Mouse (Mus musculus): ENCODE results near the gene Chfr. TPM values are rescaled to one million over a fixed set of nuclear protein-coding genes. Genes with fewer than 3 reads are reported as not detected.
"Not testable (repeated sequence)": the region's sequence is repeated elsewhere in the genome, so short reads cannot be mapped to it uniquely, and the experiment has no call there.

Gene Chfr
- total RNA-seq, 1 experiment: 40.2 TPM

GRCm38 (mm10) chr5:110108305-110108628 is 27.4 kb upstream of the Chfr start:
- in situ Hi-C loops (cut with MboI; ENCODE audit: low sequenced_read_pairs in 2 of 2, unreplicated experiment in 2 of 2): no loop called here

GRCm38 (mm10) chr5:110109991-110110441 is 25.6 kb upstream of the Chfr start, which contains the start of gene Zfp605:
TSS of gene Zfp605 (plus strand) at chr5:110110092.
- H3K9ac ChIP-seq (ENCODE audit: insufficient read depth, low read depth, low read length, poor library complexity, severe bottlenecking): peak within 1 kb of the TSS; percentile 79
- TF ChIP-seq CHD2 (IDR thresholded peaks at IDR 0.05; ENCODE audit: low read depth, low read length): 0 out of 2 replicates have a peak, but pooled peaks have one; percentile 34
- no peak for TF ChIP-seq ZC3H11A (IDR thresholded peaks at IDR 0.05; ENCODE audit: borderline replicate concordance, low read depth, low read length)
- TF ChIP-seq HCFC1 (IDR thresholded peaks at IDR 0.05; ENCODE audit: borderline replicate concordance, insufficient read depth, low read length): peak; percentile 92
- TF ChIP-seq MAFK (IDR thresholded peaks at IDR 0.05; ENCODE audit: insufficient read depth, low read depth, low read length): no peak
- TF ChIP-seq ZNF384 (IDR thresholded peaks at IDR 0.05; ENCODE audit: low read depth, low read length): no peak
- in situ Hi-C loops (cut with MboI; ENCODE audit: low sequenced_read_pairs in 2 of 2, unreplicated experiment in 2 of 2): no loop called here
- H3K4me1 ChIP-seq (ENCODE audit: control insufficient read depth in 2 of 2, insufficient read depth in 2 of 2, low read length in 2 of 2, poor library complexity in 1 of 2): peaks cover 0 to 14% of the 10 kb centered on the region in 2 experiments; a peak in 2 of 4 replicates
- no peaks in the 10 kb centered on the region for H3K9me3 ChIP-seq (ENCODE audit: control insufficient read depth, insufficient read depth, low read depth, low read length)
- peak within 1 kb of the TSS; percentile 67 for H3K27ac ChIP-seq (ENCODE audit: insufficient read depth, low read depth, low read length, poor library complexity, severe bottlenecking)
- H3K4me3 ChIP-seq (ENCODE audit: insufficient read depth in 1 of 2, low read depth in 1 of 2, low read length in 2 of 2, poor library complexity in 1 of 2, severe bottlenecking in 1 of 2): peak within 1 kb of the TSS; percentile 69 to 93
- peaks cover 19% of the 10 kb centered on the region for H3K36me3 ChIP-seq (ENCODE audit: control insufficient read depth, insufficient read depth, low read length, poor library complexity, severe bottlenecking)
- peak; percentile 93 for DNase-seq (ENCODE audit: low read depth, low spot score)

More at GRCm38 (mm10) chr5:110108305-110108628, 27.4 kb upstream of the Chfr start:
- Histone ChIP-seq H3K9me3 (ENCODE audit: control insufficient read depth, insufficient read depth, low read depth, low read length) (no peaks in the 10 kb centered on the region), H3K9ac (ENCODE audit: insufficient read depth, low read depth, low read length, poor library complexity, severe bottlenecking) (no peak overlapping the region), H3K36me3 (ENCODE audit: control insufficient read depth, insufficient read depth, low read length, poor library complexity, severe bottlenecking) (peaks cover 37% of the 10 kb centered on the region), H3K4me3 (ENCODE audit: insufficient read depth in 1 of 2, low read depth in 1 of 2, low read length in 2 of 2, poor library complexity in 1 of 2, severe bottlenecking in 1 of 2) (peak overlapping the region in 1 of 2 experiments; percentile 83; a peak in 2 of 4 replicates), H3K4me1 (ENCODE audit: control insufficient read depth in 2 of 2, insufficient read depth in 2 of 2, low read length in 2 of 2, poor library complexity in 1 of 2) (peaks cover 0 to 25% of the 10 kb centered on the region in 2 experiments; a peak in 2 of 4 replicates), H3K27ac (ENCODE audit: insufficient read depth, low read depth, low read length, poor library complexity, severe bottlenecking) (no peak overlapping the region; the same call in 1 of the 2 replicates)
- no peak for DNase-seq (ENCODE audit: low read depth, low spot score)
- no peak for TF ChIP-seq CHD2 (IDR thresholded peaks at IDR 0.05; ENCODE audit: low read depth, low read length)
- TF ChIP-seq MAFK (IDR thresholded peaks at IDR 0.05; ENCODE audit: insufficient read depth, low read depth, low read length): no peak
- no peak for TF ChIP-seq HCFC1 (IDR thresholded peaks at IDR 0.05; ENCODE audit: borderline replicate concordance, insufficient read depth, low read length)
- no peak for TF ChIP-seq ZNF384 (IDR thresholded peaks at IDR 0.05; ENCODE audit: low read depth, low read length)
- no peak for TF ChIP-seq ZC3H11A (IDR thresholded peaks at IDR 0.05; ENCODE audit: borderline replicate concordance, low read depth, low read length)

DNA sequence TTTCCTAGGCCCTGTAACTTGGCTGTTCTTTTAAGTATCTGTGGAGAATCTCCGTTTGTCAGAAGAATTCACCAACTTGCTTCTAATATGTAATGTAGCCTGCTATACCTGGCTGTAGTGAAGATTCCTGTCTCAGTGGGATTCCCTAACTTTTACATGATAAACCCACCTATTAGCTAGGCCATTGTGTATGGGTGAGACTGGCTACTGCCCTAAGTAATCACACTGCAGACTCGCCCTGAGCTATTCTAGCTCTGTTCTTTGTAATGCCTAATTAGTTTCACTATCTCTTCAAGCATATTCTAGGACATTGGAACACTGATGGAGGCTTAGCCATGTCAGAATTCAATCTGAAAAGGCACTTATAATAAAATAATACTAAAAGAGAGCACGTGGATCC is 13.3 kb upstream of the Chfr start:
- H3K9me3 ChIP-seq (ENCODE audit: control insufficient read depth, insufficient read depth, low read depth, low read length); H3K4me3 ChIP-seq (ENCODE audit: insufficient read depth in 1 of 2, low read depth in 1 of 2, low read length in 2 of 2, poor library complexity in 1 of 2, severe bottlenecking in 1 of 2); H3K9ac ChIP-seq (ENCODE audit: insufficient read depth, low read depth, low read length, poor library complexity, severe bottlenecking); H3K4me1 ChIP-seq (ENCODE audit: control insufficient read depth in 2 of 2, insufficient read depth in 2 of 2, low read length in 2 of 2, poor library complexity in 1 of 2); H3K36me3 ChIP-seq (ENCODE audit: control insufficient read depth, insufficient read depth, low read length, poor library complexity, severe bottlenecking); in situ Hi-C loops (cut with MboI; ENCODE audit: low sequenced_read_pairs in 2 of 2, unreplicated experiment in 2 of 2); DNase-seq (ENCODE audit: low read depth, low spot score): not testable (repeated sequence)
- H3K27ac ChIP-seq (ENCODE audit: insufficient read depth, low read depth, low read length, poor library complexity, severe bottlenecking): peak overlapping the region; percentile 63; the same call in 1 of the 2 replicates

- Histone ChIP-seq H3K9ac (ENCODE audit: insufficient read depth, low read depth, low read length, poor library complexity, severe bottlenecking) (peak overlapping the region; percentile 74), H3K9me3 (ENCODE audit: control insufficient read depth, insufficient read depth, low read depth, low read length) (peaks cover 29% of the 10 kb centered on the region), H3K27ac (ENCODE audit: insufficient read depth, low read depth, low read length, poor library complexity, severe bottlenecking) (no peak overlapping the region), H3K4me1 (ENCODE audit: control insufficient read depth in 2 of 2, insufficient read depth in 2 of 2, low read length in 2 of 2, poor library complexity in 1 of 2) (no peaks in the 10 kb centered on the region; a peak in 1 of 4 replicates), H3K36me3 (ENCODE audit: control insufficient read depth, insufficient read depth, low read length, poor library complexity, severe bottlenecking) (no peaks in the 10 kb centered on the region; the same call in 1 of the 2 replicates), H3K4me3 (ENCODE audit: insufficient read depth in 1 of 2, low read depth in 1 of 2, low read length in 2 of 2, poor library complexity in 1 of 2, severe bottlenecking in 1 of 2) (peak overlapping the region; percentile 91 to 93)
- DNase-seq (ENCODE audit: low read depth, low spot score): no peak
- TF ChIP-seq ZNF384 (IDR thresholded peaks at IDR 0.05; ENCODE audit: low read depth, low read length) (no peak), MAFK (IDR thresholded peaks at IDR 0.05; ENCODE audit: insufficient read depth, low read depth, low read length) (no peak), ZC3H11A (IDR thresholded peaks at IDR 0.05; ENCODE audit: borderline replicate concordance, low read depth, low read length) (no peak), HCFC1 (IDR thresholded peaks at IDR 0.05; ENCODE audit: borderline replicate concordance, insufficient read depth, low read length) (no peak), CHD2 (IDR thresholded peaks at IDR 0.05; ENCODE audit: low read depth, low read length) (no peak)
- in situ Hi-C loops (cut with MboI; ENCODE audit: low sequenced_read_pairs in 2 of 2, unreplicated experiment in 2 of 2): no loop called here
Observed at GRCm38 (mm10) chr5:110136087-110136464, 434 bp downstream of the Chfr start.

DNA sequence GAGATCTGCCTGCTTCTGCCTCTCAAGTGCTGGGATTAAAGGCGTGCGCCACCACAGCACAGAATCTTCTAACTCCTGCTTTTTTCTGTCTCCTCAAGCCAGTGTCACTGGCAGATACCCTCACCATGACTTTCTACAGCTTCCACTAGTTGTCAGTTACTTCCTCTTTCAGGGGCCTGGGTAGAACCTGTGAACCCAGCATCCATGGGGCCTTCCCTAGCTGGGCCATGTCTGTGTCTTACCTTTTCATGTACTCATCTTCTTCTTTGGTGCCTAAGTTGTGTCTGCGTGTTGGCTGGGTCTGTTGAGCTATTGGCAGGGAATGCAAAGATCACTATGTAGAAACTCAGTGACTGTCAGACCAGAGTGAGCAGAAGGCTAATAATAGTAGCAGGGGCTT is 2.2 kb downstream of the Chfr start:
- in situ Hi-C loops (cut with MboI; ENCODE audit: low sequenced_read_pairs in 2 of 2, unreplicated experiment in 2 of 2): no loop called here
- H3K36me3 ChIP-seq (ENCODE audit: control insufficient read depth, insufficient read depth, low read length, poor library complexity, severe bottlenecking): no peaks in the 10 kb centered on the region
- no peak overlapping the region for H3K4me3 ChIP-seq (ENCODE audit: insufficient read depth in 1 of 2, low read depth in 1 of 2, low read length in 2 of 2, poor library complexity in 1 of 2, severe bottlenecking in 1 of 2)
- no peak overlapping the region for H3K9ac ChIP-seq (ENCODE audit: insufficient read depth, low read depth, low read length, poor library complexity, severe bottlenecking)
- H3K27ac ChIP-seq (ENCODE audit: insufficient read depth, low read depth, low read length, poor library complexity, severe bottlenecking): no peak overlapping the region
- peaks cover 22% of the 10 kb centered on the region for H3K9me3 ChIP-seq (ENCODE audit: control insufficient read depth, insufficient read depth, low read depth, low read length)
- TF ChIP-seq HCFC1 (IDR thresholded peaks at IDR 0.05; ENCODE audit: borderline replicate concordance, insufficient read depth, low read length): no peak
- TF ChIP-seq ZC3H11A (IDR thresholded peaks at IDR 0.05; ENCODE audit: borderline replicate concordance, low read depth, low read length): no peak
- no peak for TF ChIP-seq ZNF384 (IDR thresholded peaks at IDR 0.05; ENCODE audit: low read depth, low read length)
- TF ChIP-seq CHD2 (IDR thresholded peaks at IDR 0.05; ENCODE audit: low read depth, low read length): no peak
- TF ChIP-seq MAFK (IDR thresholded peaks at IDR 0.05; ENCODE audit: insufficient read depth, low read depth, low read length): no peak
- no peaks in the 10 kb centered on the region; a peak in 1 of 4 replicates for H3K4me1 ChIP-seq (ENCODE audit: control insufficient read depth in 2 of 2, insufficient read depth in 2 of 2, low read length in 2 of 2, poor library complexity in 1 of 2)
- no peak for DNase-seq (ENCODE audit: low read depth, low spot score)
